Mouse (Mus musculus) kidney, embryonic 14.5 days (tissue): ENCODE measurements around the gene Sik3. TPM values are rescaled to one million over a fixed set of nuclear protein-coding genes. Genes with fewer than 3 reads are reported as not detected.
"Not testable (repeated sequence)": the region's sequence is repeated elsewhere in the genome, so short reads cannot be mapped to it uniquely, and the experiment has no call there.

Source experiments
- ATAC-seq: fragments of 200-750 bp; cut with Nextera tagmentation; 2 replicates; pipeline ENCODE4 v1.8.0; 2017; ENCODE audit warnings: moderate number of reproducible peaks, mild to moderate bottlenecking, moderate TSS enrichment, moderate library complexity; ENCODE audit not compliant: low FRiP score, low TSS enrichment
- H3K27ac ChIP-seq: fragments of 300-500 bp; sonication (generic); 2 replicates; pipeline ENCODE4 v1.5.1; 2014; ENCODE audit warnings: low read depth, mild to moderate bottlenecking, low read length, moderate library complexity, mixed read lengths
- H3K27me3 ChIP-seq: fragments of 300-500 bp; sonication (generic); 2 replicates; pipeline ENCODE4 v1.6.1; 2014; ENCODE audit warnings: mild to moderate bottlenecking, low read length; ENCODE audit not compliant: control insufficient read depth, insufficient read depth
- H3K36me3 ChIP-seq: fragments of 300-500 bp; sonication (generic); 2 replicates; pipeline ENCODE4 v1.6.1; 2014; ENCODE audit warnings: low read length, mixed read lengths; ENCODE audit not compliant: control insufficient read depth, insufficient read depth
- H3K4me1 ChIP-seq: fragments of 300-500 bp; sonication (generic); 2 replicates; pipeline ENCODE4 v1.6.1; 2014; ENCODE audit warnings: low read length, mixed read lengths; ENCODE audit not compliant: control insufficient read depth, insufficient read depth
- H3K4me2 ChIP-seq: fragments of 300-500 bp; sonication (generic); replicated peaks from 2 replicates; pipeline ENCODE4 v1.6.1; 2014; ENCODE audit warnings: low read depth, mild to moderate bottlenecking, low read length
- H3K4me3 ChIP-seq: fragments of 300-500 bp; sonication (generic); 2 replicates; pipeline ENCODE4 v1.5.1; 2014; ENCODE audit warnings: mild to moderate bottlenecking, low read length
- H3K9ac ChIP-seq: fragments of 300-500 bp; sonication (generic); 2 replicates; pipeline ENCODE4 v1.6.1; 2014; ENCODE audit warnings: low read depth, mild to moderate bottlenecking, low read length, moderate library complexity
- H3K9me3 ChIP-seq: fragments of 300-500 bp; sonication (generic); 2 replicates; pipeline ENCODE4 v1.6.1; 2016; ENCODE audit warnings: low read length; ENCODE audit not compliant: control insufficient read depth
- WGBS: fragments of 180-500 bp; shearing (Covaris S2); extraction: QIAGEN DNeasy Blood & Tissue Kit; methylation state at CpG from one replicate; pipeline ENCODE4 v1.1.7; 2014; 5-methylcytosine and 5-hydroxymethylcytosine counted together
- polyA plus RNA-seq: library from polyadenylated mRNA; unstranded; fragments of >200 nt; fragmentation: Nextera tagmentation; extraction: Ambion mirVana; gene quantifications from 2 replicates; pipeline ENCODE4 v1.2.1, GENCODE M21; 2014

Gene Sik3
- polyA plus RNA-seq, 1 experiment from 2014 or later = 10.1 TPM

- peaks cover 4% of the 10 kb centered on the region; the same call in 1 of the 2 replicates for H3K4me1 ChIP-seq
- WGBS = 75% methylated on average over 6 of the region's 6 CpGs
- H3K27me3 ChIP-seq = no peaks in the 10 kb centered on the region
- H3K36me3 ChIP-seq = no peaks in the 10 kb centered on the region
- no peak overlapping the region for H3K4me3 ChIP-seq
- no peaks in the 10 kb centered on the region for H3K9me3 ChIP-seq
- H3K27ac ChIP-seq = no peak overlapping the region
- no peak overlapping the region for H3K4me2 ChIP-seq
- ATAC-seq = no peak
- H3K9ac ChIP-seq = no peak overlapping the region
Observed at GRCm38 (mm10) chr9:46082381-46082821, 69.8 kb downstream of the Sik3 start.

DNA sequence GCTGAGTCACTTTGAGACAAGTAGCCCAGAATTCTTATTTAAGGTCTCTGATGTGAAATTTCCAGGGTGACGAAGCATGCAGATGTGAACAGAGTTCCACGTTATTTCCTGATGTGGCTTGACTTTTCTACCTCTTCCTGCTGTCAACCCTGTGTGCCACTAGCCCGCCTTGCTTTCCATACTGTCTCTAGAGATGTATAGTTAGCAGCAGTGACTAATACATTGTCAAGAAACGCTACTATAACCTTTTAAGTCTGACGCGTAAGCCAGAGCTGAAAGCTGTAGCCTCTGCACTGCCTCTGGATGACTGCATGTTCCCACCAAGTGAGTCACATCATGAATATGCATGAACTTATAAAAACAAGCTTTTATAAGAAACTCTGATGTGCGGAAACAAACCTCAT, 70.9 kb downstream of the Sik3 start:
- Histone ChIP-seq H3K4me1 (peaks cover 4% of the 10 kb centered on the region; the same call in 1 of the 2 replicates), H3K9ac (no peak overlapping the region), H3K36me3 (no peaks in the 10 kb centered on the region), H3K4me3 (no peak overlapping the region), H3K27ac (no peak overlapping the region), H3K9me3 (no peaks in the 10 kb centered on the region), H3K4me2 (no peak overlapping the region), H3K27me3 (no peaks in the 10 kb centered on the region)
- WGBS = 84% methylated on average over 7 of the region's 7 CpGs
- no peak for ATAC-seq

DNA sequence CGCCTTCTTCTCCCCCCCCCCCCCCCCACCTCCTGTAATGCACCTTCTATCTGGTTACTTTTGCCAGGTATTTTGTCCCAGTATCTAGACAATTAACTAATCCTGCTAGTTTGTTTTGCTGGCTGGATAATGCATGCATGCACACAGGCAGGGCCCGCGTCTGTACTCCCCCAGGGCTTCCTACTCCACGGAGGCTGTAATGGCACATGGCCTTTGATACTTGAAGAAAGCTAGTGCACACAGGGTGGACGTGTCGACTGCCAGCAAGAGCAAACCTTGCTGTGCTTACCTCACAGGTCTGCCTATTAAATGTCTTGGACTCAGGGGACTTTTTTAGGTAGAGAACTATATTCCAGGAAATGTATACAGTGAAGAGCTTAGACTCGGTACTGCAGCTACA, 73.3 kb downstream of the Sik3 start:
- H3K4me3 ChIP-seq = no peak overlapping the region
- no peak overlapping the region for H3K4me2 ChIP-seq
- H3K9me3 ChIP-seq = no peaks in the 10 kb centered on the region
- no peak for ATAC-seq
- H3K27ac ChIP-seq = no peak overlapping the region
- peaks cover 4% of the 10 kb centered on the region; the same call in 1 of the 2 replicates for H3K4me1 ChIP-seq
- no peaks in the 10 kb centered on the region for H3K27me3 ChIP-seq
- no peak overlapping the region for H3K9ac ChIP-seq
- no peaks in the 10 kb centered on the region for H3K36me3 ChIP-seq
- WGBS = 60% methylated on average over 7 of the region's 7 CpGs

- no peak overlapping the region for H3K9ac ChIP-seq
- H3K27me3 ChIP-seq = no peaks in the 10 kb centered on the region
- H3K4me1 ChIP-seq = peaks cover 4% of the 10 kb centered on the region; the same call in 1 of the 2 replicates
- H3K4me2 ChIP-seq = no peak overlapping the region
- no peaks in the 10 kb centered on the region for H3K36me3 ChIP-seq
- ATAC-seq = no peak
- WGBS = 61% methylated on average over 3 of the region's 3 CpGs
- no peaks in the 10 kb centered on the region for H3K9me3 ChIP-seq
- no peak overlapping the region for H3K4me3 ChIP-seq
- H3K27ac ChIP-seq = no peak overlapping the region
Observed at GRCm38 (mm10) chr9:46086826-46087225, 74.2 kb downstream of the Sik3 start.

GRCm38 (mm10) chr9:46087461-46087860, 74.8 kb downstream of the Sik3 start:
- Histone ChIP-seq H3K27ac (no peak overlapping the region), H3K9me3 (no peaks in the 10 kb centered on the region), H3K36me3 (no peaks in the 10 kb centered on the region), H3K4me2 (no peak overlapping the region), H3K4me3 (no peak overlapping the region), H3K4me1 (peaks cover 4% of the 10 kb centered on the region; the same call in 1 of the 2 replicates), H3K27me3 (no peaks in the 10 kb centered on the region), H3K9ac (no peak overlapping the region)
- ATAC-seq = no peak
- WGBS = 63% methylated on average over 5 of the region's 5 CpGs

DNA sequence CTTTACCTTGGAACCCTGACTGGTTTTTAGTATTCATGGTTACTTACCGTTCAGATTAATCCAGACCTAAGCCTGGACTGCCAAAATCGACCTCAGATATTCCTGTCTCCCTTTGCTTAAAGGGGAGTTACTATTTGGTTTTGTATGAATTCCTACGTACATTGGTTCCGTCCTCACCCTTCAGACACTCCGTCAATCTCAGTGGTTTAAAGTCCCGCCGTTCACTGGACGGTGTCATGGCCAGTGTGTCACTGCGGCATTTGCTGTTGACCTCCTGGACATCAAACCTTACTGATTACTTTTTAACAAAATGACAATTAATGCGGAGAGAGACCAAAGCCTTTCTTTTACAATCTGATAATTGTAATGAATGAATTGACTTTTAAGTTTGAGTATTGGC, 76.1 kb downstream of the Sik3 start:
- peaks cover 4% of the 10 kb centered on the region; the same call in 1 of the 2 replicates for H3K4me1 ChIP-seq
- H3K36me3 ChIP-seq = no peaks in the 10 kb centered on the region
- H3K4me3 ChIP-seq = no peak overlapping the region
- H3K27ac ChIP-seq = no peak overlapping the region
- WGBS = 84% methylated on average over 10 of the region's 10 CpGs
- no peak overlapping the region for H3K4me2 ChIP-seq
- ATAC-seq = no peak
- no peak overlapping the region for H3K9ac ChIP-seq
- H3K9me3 ChIP-seq = no peaks in the 10 kb centered on the region
- no peaks in the 10 kb centered on the region for H3K27me3 ChIP-seq

DNA sequence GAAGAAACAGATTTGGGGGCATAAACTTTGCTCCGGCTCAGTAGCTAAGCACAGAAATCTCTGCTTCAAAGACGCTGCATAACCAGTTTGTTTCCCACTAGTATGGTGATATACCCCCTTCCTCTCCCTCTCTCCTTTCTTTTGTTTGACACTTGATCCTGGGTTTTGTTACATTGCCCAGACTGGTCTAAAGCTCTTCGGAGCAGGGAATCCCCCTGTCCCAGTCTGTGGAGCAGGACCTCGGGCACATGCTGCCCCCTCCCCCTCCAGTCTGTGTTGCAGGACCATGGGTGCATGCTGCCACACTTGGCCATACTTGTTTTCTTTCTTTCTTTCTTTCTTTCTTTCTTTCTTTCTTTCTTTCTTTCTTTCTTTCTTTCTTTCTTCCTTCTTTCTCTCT, 77.4 kb downstream of the Sik3 start:
- 23% methylated on average over 4 of the region's 4 CpGs for WGBS
- H3K9me3 ChIP-seq = no peaks in the 10 kb centered on the region
- no peak overlapping the region for H3K4me3 ChIP-seq
- no peaks in the 10 kb centered on the region for H3K27me3 ChIP-seq
- H3K36me3 ChIP-seq = no peaks in the 10 kb centered on the region
- H3K4me2 ChIP-seq = no peak overlapping the region
- H3K9ac ChIP-seq = no peak overlapping the region
- no peak overlapping the region for H3K27ac ChIP-seq
- no peak; the same call in 1 of the 2 replicates for ATAC-seq
- H3K4me1 ChIP-seq = peaks cover 4% of the 10 kb centered on the region; the same call in 1 of the 2 replicates

DNA sequence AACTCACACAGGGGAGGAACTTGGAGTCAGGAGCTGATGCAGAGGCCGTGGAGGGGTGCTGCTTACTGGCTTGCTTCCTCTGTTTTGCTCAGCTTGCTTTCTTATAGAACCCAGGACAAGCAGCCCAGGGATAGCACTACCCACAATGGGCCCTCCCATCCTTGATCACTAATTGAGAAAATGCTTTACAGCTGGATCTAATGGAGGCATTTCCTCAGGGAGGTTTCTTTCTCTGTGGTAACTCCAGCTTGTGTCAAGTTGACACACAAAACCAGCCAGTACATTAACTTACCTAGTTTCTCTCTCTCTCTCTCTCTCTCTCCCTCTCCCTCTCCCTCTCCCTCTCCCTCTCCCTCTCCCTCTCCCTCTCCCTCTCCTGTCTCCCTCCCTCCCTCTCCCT, 78.5 kb downstream of the Sik3 start:
- H3K4me2 ChIP-seq, H3K4me1 ChIP-seq, ATAC-seq, H3K9me3 ChIP-seq, H3K9ac ChIP-seq, H3K27ac ChIP-seq, H3K4me3 ChIP-seq, H3K27me3 ChIP-seq, H3K36me3 ChIP-seq: not testable (repeated sequence)
- 50% methylated on average over 1 of the region's 1 CpGs for whole genome bisulfite sequencing

DNA sequence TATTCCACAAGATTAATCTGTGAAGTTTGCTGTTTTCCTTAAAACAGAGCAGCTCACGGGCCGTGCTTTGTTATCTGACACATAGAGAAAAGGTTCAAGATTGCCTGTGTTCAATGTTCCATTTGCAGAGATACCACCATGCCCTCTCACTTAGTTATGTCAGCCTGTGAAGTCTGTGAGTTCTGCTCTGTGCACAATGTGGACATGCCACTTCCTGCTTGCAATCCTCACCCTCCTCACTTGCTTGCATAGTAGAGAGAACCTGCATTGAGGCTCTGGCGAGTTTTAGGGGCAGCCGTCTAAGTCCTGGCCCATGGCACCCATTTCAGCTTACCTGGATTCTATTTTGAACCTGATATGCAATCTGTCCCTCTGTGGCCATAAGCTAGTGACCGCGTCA, 80.0 kb downstream of the Sik3 start:
- Histone ChIP-seq H3K36me3 (no peaks in the 10 kb centered on the region), H3K9ac (no peak overlapping the region), H3K27ac (no peak overlapping the region), H3K9me3 (no peaks in the 10 kb centered on the region), H3K4me2 (no peak overlapping the region), H3K4me1 (no peaks in the 10 kb centered on the region), H3K27me3 (no peaks in the 10 kb centered on the region), H3K4me3 (no peak overlapping the region)
- ATAC-seq = no peak
- 95% methylated on average over 6 of the region's 6 CpGs for WGBS
